Mouse (Mus musculus) mouse embryonic stem cell (cell line): ENCODE data around the gene Hmgcs1.
"Not testable (repeated sequence)": the region's sequence is repeated elsewhere in the genome, so short reads cannot be mapped to it uniquely, and the experiment has no call there.

Experiments used
- in situ Hi-C, 2 experiments: fragments of 300-500 bp; cut with MboI; formaldehyde crosslinking; loops; 1 replicate in 1 of 2; 3 replicates in 1 of 2; pipeline ENCODE4 v1.14.3; 2019 to 2020; ENCODE audit warnings: low sequenced_read_pairs in 2 of 2, low pct_unique_long_range_greater_than_20kb in 1 of 2, mixed read lengths in 1 of 2; ENCODE audit not compliant: unreplicated experiment in 1 of 2

Hmgcs1 gene

DNA sequence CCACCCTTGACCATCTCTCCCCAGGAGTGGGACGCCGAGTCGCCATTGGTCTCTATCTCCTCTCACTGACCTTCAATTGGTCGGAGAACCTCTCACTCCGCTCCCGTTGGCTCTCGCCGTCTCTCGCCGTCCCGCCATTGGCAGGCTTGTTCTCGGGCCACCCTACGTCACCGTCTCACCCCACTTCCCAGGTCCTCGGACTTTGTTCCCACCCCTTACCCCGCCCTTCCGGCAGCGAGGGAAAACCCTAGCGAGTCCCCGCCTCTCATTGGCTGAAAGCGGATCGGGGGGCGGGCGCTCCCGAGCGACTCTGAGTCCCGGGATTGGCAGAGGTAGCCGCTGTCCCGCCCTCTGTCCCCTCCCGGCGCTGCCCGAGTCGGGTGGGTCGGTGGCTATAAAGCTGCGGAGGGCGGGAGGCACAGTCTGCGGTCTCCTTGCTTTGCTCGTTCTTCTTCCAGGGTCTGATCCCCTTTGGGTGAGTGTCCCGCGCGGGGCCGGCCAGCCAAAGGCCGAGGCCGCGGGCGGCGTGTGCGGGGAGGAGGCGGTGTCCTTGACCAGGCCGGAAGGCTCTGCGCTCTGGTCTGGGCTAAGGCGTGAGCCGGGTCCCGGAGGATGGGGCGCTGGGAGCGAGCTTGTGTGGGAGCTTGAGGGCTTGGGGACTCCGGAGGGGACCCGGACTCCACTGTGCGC, at the start of gene Hmgcs1:
Hmgcs1 (plus strand) TSS at position 341 of the 690 bp plus-strand sequence.
- in situ Hi-C loops: loop anchor here in 1 of 2 experiments (5.0 kb wide), 1 partner anchor 53 kb away; no protein-coding TSS in a partner anchor

DNA sequence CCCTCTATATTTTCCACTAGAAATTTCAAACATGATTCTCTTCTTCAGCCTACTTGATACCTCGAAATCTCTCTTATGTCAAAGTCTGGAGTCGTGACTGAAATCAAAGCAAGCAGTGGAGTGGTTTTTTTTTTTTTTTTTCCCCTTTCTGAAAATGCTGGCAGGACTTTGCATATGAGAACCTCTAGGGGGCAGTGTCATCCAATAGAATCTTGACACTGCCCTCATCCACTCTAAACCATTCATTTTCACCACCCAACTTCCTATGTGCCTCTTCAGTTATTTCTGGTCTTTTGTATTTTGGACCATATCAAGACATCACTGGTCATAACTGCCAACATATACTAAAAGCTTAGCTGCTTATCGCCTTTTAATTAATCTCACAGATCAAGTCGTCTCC, 49.7 kb upstream of the Hmgcs1 start:
- in situ Hi-C loops: no loop called here

DNA sequence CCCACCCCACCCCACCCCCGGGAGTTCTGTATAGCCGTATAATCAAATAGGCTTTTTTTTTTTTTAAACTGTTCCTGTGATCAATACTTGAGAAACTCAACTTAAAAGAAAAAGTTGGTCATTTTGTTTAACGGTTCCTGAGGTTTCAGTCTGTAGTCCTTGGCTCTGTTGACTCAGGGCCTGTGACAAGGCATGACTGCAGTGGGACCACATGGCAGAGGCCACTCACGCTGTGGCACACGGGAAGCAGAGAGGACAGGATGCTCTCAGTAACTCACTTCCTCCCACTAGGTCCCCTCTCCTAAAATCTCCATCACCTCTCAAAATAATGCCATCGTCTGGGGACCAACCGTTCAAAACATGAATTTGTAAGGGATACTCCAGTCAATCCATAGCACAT, 49.0 kb upstream of the Hmgcs1 start:
- in situ Hi-C loops: no loop called here

DNA sequence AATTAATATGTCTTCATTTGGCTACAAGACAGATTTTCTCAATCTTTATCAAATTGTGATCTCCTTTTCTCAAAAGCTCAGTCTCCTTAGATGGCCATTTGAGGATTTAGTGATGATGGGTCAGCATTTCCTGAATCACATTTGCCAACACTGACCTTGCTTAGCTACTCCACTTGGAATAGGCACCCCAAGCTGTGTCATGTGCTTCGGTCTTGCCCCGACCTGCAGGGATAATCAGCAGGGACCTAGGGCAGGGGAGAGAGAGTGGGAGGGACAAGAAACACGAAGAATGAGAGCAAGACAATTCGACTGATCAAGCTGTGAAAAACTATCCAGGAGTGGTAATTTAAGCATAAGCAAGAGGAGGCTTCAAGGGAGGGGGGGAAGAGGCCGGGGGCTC, 45.4 kb upstream of the Hmgcs1 start:
- in situ Hi-C loops: no loop called here

DNA sequence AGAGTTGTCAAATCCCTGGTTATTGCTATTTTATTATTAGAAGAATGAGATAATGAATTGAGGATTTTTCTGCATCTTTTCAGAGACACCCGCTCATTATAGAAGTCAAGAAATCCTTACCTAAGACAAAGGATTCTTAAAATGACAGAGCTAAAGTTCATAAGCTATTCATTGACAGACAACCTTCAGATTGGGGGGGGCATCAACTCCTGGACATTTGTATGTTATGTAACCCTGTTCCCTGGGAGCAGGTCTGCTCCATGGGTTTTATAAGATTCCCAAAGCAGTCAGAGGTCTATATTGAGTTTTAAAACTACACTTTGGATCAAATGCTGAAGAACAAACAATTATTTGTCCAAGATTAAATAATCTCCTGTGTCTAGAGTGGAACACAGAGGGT, 43.7 kb upstream of the Hmgcs1 start:
- in situ Hi-C loops: no loop called here

DNA sequence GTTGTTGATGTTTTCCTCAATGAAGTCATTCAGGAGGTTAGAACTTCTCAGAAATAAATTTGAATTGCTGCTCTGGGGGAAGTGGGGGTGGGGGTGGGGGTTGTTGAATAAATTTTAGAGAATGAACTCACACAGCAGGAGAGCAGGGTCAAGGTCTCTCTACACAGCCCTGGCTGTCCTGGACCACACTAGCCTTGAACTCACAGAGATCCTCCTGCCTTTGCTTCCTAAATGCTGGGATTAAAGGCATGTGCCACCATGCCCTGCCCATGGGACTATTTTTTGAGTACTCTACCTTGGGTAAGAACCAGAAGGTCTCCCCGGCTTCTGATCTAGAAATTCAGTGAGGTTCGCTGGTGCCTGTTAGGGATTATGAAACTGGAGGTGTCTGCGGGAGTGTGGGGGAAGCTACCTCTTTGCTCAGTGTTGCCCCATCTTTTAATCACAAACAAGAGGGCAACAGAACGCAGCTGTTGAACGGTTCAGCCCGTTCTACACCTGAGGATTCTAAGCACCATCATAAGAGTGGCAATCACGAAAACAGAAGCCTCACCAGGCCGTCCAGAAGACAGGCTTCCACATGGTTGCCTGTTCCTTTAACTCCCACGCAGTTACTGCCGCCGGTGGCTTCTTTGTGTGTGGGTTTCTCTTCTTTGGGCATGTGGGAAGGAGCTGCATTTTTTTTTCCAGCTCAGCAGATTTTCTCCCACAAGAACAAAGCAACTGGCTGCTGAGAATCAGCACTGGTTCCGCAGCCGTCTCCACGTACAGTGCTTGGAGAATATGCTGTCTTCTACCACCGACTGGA, 41.1 kb upstream of the Hmgcs1 start:
- in situ Hi-C loops: no loop called here

DNA sequence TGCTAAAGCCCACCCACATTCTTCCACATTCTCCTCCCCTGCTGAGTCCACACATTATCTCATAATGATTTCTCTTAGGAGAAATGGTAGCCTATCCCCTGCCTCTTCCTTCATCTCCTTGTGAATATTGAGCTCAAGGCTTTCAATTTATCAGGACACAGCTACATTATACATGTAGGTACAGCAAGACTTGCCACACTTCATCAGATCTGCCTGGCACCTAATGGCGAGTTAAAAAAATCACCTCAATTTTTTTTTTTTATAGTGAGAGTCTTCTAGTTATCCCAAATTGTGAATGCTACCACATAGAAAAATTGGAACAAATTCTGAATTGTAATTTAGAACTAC, 40.5 kb upstream of the Hmgcs1 start:
- in situ Hi-C loops: no loop called here

DNA sequence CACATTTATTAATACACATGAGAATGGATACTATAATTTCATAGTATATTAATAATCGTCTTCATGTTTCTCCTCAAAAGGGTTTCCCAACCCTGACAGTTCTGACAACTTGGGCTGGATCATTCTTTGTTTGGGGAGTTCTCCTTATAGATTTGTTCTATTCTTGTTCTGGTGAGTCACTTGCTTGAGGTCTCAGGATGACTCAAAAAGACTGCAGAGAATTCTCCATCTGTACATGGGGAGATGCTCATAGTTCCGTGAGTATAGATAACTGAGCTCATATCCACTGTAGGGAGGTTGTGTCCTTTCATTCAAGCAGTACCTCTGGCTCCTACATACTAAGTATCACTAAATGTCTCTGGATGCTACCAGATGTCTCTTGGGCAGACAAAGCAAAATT, 35.4 kb upstream of the Hmgcs1 start:
- in situ Hi-C loops: no loop called here

DNA sequence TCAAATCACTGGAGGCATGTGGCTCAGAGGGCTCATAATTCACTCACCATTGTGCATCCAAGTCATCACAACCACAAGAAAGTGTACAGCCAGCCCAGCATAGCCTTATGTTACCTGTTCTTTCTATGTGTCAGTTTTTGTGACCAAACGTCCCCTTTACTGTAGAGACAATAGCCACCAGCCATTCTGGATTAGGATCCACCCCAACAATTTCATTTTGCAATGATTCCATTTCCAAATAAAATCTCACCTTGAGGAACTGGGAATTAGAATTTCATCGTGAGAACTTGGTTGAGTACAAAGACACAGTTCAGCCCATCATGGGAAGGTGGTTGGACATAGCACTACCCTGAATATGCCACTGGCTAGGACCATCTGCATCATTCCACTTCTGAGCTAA, 33.9 kb upstream of the Hmgcs1 start:
- in situ Hi-C loops: no loop called here

DNA sequence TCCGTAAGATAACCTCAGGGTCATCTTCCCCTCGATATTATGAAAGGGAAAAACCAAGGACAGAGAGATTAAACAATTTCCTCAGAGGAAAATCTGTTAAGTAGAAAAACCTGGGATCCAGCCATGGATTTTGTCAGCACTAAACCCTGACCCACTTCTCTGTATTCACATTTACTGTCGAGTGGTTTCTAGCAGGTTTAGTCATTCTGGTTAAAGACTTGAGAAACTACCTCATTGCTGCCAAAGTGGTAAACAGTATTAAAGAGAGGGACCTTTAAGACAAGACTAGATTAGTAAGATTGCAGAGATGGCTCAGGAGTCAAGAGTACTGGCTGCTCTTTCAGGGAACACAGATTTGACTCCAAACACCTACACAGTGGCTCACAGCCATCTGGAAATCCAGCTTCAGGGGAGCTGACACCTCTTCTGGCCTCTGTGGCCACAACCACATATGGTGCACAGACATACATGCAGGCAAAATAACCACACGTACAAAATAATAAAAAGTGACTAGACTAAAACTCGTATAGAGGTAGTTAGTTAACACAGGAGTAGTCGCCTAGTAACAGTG, 33.2 kb upstream of the Hmgcs1 start:
- in situ Hi-C loops: no loop called here

DNA sequence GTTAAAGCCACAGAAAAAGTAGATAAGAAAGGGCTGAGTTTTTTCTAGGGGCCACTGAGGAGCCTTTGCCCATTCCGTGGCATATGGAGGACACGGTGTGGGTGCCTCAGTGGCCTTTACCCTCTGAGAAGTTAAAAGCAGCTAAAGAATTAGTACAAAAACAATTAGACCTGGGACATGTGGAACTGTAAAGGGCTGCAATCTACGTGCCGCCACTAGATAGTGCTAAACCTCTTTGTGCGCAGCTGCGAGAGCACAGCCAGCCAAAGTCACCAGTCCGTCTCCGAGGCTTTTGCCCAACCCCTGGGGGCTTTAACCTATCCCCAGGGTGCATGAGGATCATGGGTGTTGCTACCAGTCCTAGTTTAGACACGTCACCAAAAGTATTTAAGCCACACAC, 28.8 kb upstream of the Hmgcs1 start:
- in situ Hi-C loops: not testable (repeated sequence)

DNA sequence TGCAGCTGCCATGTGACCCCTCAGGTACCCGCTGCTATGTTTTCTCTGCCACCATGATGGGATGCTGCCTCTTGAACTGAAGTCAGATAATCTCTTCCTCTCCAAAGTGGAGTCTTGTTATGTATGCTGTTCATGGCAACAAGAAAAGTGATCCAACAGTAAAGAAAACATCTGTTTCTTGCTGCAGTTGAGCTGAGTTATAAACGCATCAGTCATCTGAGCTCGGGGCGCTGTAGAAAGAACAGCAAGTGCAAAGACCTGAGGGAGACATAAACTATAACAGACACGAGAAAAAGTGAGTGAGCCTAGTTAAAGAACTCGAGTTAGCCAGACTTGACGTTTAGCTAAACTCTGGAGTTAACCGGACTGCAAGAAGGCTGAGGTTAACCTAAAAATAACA, 11.4 kb upstream of the Hmgcs1 start:
- in situ Hi-C loops: no loop called here

DNA sequence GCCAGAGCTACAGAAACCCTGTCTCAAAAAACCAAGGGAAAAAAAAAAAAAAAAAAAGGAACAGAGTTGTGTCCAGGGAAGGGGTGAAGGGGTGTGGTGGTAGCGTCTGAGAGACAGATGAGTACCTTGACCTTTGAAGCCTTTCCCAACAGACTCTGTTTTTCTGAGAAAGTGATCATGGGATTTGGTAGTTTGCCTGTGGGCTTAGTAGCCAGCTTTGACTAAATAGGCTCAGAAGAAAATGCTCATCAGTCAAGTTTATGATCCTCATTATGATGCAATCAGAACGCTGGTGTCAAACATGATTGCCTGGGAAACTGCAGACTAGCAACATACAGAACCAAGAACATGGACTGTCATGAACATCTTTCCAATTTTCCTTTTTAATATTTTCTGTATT, 10.5 kb upstream of the Hmgcs1 start:
- in situ Hi-C loops: no loop called here

DNA sequence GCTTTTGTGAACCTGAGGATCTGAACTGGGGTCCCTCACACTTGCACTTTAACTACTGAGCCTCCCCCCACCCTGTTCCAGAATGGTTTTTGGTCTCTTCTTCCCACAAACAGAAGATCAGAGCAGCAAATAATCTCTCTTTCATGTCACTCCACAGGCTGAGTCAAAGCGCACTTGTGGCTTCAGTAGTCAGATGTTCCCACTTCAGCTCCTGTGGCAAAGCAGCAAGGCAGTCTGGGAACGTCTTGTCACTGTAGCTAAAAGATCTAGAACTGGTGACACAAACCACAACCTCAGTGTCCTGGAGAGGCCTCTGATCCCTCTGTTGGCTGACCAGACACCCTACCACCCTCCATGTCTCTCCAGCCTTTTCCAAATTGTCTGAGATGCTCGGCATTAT, 9.0 kb upstream of the Hmgcs1 start:
- in situ Hi-C loops: no loop called here

DNA sequence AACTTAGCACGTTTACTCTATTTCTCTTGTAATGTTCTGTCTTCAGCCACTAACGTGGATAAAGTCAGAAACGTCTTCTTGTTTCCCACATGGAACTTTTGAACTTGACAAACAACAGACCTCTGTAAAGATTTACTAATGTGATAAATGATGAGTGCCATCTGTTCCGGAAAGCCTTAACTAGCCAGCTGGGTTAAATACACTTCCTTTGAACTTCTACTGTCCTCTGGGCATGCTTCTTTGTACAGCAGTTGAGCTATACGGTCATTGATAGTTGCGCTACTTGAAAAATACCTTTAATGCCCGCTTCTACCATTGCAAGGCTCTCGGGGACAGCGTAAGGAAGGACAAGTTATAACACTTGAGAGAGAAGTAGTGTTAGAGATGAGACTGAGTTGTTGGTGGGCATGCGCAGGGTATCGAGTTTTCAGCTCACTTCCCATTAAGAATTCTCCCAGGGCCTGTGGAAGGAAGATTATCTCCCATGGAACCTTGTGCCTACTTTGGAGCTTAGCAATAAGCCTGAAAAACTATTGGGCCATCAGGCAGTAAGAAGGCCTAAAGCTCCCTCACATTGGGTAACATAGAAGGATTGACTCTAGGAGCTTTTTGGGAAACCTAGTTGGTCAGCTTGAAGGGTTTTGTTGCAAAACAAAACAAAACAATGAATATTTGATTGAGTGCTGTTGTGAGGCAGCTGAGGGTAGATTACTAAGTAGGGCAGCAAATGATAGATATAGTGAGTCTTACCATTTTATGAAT, 5.6 kb upstream of the Hmgcs1 start:
- in situ Hi-C loops: no loop called here

DNA sequence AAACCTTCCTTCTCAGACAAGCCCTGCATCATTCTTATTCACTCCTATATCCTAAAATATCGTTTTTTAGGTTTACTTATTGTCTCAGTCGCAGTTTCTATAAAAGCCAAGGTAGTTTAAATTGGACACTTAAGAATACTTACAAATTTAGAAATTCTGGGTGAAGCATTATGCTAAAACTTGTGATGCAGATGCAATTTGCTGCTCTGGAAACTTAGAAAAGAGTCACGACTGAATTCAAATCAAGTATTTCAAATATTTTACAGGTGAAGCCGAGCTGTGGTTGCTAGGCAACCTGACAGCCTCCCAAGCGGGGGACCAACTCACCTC, 505 bp upstream of the Hmgcs1 start:
- in situ Hi-C loops: loop anchor here in 1 of 2 experiments (5.0 kb wide), 1 partner anchor 52 kb away; no protein-coding TSS in a partner anchor

DNA sequence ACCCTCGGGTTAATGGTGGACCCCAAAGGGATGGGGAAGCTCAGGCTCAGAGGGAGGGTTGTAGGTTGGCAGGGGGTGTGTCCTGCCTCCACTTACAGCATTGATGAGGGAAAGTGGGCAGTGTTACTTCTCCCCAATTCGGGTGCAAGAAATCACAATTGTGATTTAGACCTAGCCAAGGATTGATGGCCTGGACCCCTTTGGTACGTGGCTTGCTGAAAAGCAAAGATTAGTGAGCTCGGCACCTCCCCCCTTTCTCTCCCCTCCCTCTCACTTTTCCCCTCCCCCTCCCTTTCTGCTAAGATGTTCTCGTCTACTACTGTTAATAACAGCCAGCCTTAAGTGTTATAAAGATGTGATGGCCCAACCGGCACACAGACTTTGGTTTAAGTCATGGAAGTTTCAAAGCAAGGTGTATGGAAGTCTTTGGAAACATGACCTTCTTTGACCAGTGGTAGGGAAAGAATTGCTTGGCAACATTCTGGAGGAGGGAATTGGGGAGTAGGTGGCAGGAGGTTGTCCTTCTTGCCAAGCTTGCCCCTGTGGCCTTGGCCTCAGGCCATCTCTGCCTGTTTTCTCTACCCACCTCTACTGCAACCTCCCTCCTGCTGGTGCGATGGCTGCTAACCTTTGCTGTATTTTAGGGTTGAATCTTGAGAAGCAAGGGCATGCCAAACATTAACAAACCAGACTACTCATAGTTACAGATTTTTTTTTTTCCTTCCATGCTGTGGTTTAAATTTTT, 869 bp downstream of the Hmgcs1 start:
- in situ Hi-C loops: loop anchor here in 1 of 2 experiments (5.0 kb wide), 1 partner anchor 54 kb away; no protein-coding TSS in a partner anchor

DNA sequence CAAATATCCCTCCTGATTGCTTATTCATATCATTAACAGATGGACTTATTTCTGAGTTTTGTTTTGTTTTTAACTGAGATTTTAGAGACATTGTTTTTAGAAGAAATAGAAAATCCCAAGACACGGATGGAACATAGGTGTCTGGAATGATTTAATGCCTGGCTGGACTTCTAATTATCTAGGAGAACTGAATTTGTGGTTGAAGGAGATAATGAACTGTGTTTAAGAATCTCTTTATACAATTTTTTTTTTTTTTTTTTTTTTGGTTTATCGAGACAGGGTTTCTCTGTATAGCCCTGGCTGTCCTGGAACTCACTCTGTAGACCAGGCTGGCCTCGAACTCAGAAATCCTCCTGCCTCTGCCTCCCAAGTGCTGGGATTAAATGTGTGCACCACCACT, 1.8 kb downstream of the Hmgcs1 start:
- in situ Hi-C loops: loop anchor here in 1 of 2 experiments (5.0 kb wide), 1 partner anchor 55 kb away; no protein-coding TSS in a partner anchor
